26 mouse cellular contexts compared by ENCODE assay signal in the genomic region with DNA sequence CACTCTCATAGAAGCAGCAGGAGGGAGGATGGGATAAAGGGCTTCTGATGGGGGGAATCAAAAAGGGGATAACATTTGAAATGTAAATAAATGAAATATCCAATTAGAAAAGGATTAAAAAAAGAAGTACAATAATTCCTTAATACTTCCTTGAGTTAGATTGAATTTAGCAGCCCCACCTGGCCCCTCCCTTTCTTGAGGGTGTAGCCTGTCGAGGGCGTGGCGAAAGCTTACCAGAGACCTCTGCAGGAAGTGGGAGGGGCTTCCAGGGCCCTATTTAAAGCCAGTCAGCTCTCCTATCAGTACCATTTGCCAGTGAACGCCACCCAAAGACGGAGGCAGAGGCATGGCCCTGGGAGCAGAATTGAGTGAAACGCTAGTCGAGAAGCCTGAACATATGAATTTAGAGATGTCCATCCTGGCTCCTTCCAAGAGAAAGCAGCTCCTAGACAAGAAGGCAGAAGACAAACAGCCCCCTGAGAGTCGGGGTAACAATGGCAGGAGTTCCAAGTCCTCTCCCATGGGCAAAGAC. TPM values are rescaled to one million over a fixed set of nuclear protein-coding genes. Genes with fewer than 3 reads are reported as not detected.
DNase-seq lines count a peak whose midpoint lies in the region; ATAC-seq lines count a peak whose summit lies in the region.
"Not testable (repeated sequence)": the region's sequence is repeated elsewhere in the genome, so short reads cannot be mapped to it uniquely, and the experiment has no call there.
"Had no signal": no experiment of that assay in that cellular context is flagged by ENCODE, and none has a peak within 500 bp of the region (broad histone marks: within the 10 kb centered on the region; RNA-seq: fewer than 3 reads in every experiment).

Gene Gm47996, plus strand, starts transcription at position 308 of the 532 bp plus-strand sequence.

- not testable (repeated sequence) for H3K9me3 ChIP-seq in liver, embryonic 13.5 days (replicated peaks)

- H3K27me3 ChIP-seq in liver, embryonic 13.5 days, result not testable (repeated sequence)

- H3K27ac ChIP-seq in liver, embryonic 13.5 days, result not testable (repeated sequence)

- H3K36me3 ChIP-seq in liver, embryonic 13.5 days, result not testable (repeated sequence)

- H3K4me1 ChIP-seq in liver, embryonic 13.5 days (replicated peaks), result peaks cover 23% of the 10 kb centered on the region

- WGBS in liver, embryonic 13.5 days (ENCODE audit: insufficient replicate concordance), result 52% methylated on average over 4 of the region's 8 CpGs

- peak; percentile 86 for ATAC-seq in erythroid progenitor cell, adult 5-6 weeks (replicated peaks; ENCODE audit: low FRiP score, poor library complexity, severe bottlenecking)
- not testable (repeated sequence) for ATAC-seq in liver, embryonic 13.5 days (ENCODE audit: low read depth)
- 0 out of 2 replicates have a peak, but pooled peaks have one; percentile 38 for ATAC-seq in megakaryocyte, adult 5-6 weeks (ENCODE audit: poor library complexity, severe bottlenecking)

- H3K4me3 ChIP-seq in liver, embryonic 13.5 days (replicated peaks), result not testable (repeated sequence)

- peak; percentile 11 for DNase-seq in T-cell, adult 2 months (ENCODE audit: low spot score)
- peak; percentile 80 for DNase-seq in liver, embryonic 13.5 days
- DNase-seq in natural killer cell, adult 2 months (ENCODE audit: low spot score in 2 of 2), result peak; percentile 13 to 24
- DNase-seq in spleen, postnatal 14 days (ENCODE audit: low spot score in 2 of 2), result peak; percentile 17 to 27
- DNase-seq in thymus, postnatal 10 days (ENCODE audit: low spot score in 2 of 2), result peak; percentile 6 to 12
- peak; percentile 15 to 17 for DNase-seq in thymus, postnatal 36 days

- not testable (repeated sequence) for H3K4me2 ChIP-seq in liver, embryonic 13.5 days

- H3K9ac ChIP-seq in liver, embryonic 13.5 days, result not testable (repeated sequence)

RNA-seq across cellular contexts. Expression of gene Gm47996, which starts in this region (rescaled TPM):
- not detected in 2 replicates for total RNA-seq in erythroid progenitor cell, adult 5-6 weeks (2015; ENCODE audit: low replicate concordance)
- not detected in 2 replicates for total RNA-seq in erythroid progenitor cell, adult 5-6 weeks (2017; ENCODE audit: low replicate concordance)
- 0.36 and 0.63 TPM in 2 replicates for polyA plus RNA-seq in liver, embryonic 13.5 days (2015; fragmentation: Nextera tagmentation; extraction: Ambion mirVana)
- not detected in 2 replicates for total RNA-seq in megakaryocyte, adult 5-6 weeks (2015)
- total RNA-seq in megakaryocyte, adult 5-6 weeks (2017), result not detected in 2 replicates
- total RNA-seq: adrenal gland, adult 8-10 months; adrenal gland, postnatal 25 days; heart, adult 2 months; heart, postnatal 14 days; heart, postnatal 4 days; hindbrain, postnatal 0 days; MEL had no signal
- polyA plus RNA-seq: activated CD4-positive, CD25-positive, alpha-beta regulatory T cell, adult 4 months; C2C12; CD4-positive, CD25-positive, alpha-beta regulatory T cell, adult 4 months; embryonic facial prominence, embryonic 11.5 days; embryonic facial prominence, embryonic 14.5 days; forebrain, embryonic 12.5 days; forebrain, embryonic 15.5 days; heart, adult 2 months; heart, embryonic 10.5 days; heart, embryonic 13.5 days; heart, embryonic 16.5 days; hindbrain, embryonic 14.5 days; hindbrain, postnatal 0 days had no signal

Comparison
In these comparisons a context has a peak if more than half of its experiments do, and no peak if none do; other contexts are left out.
1. Peak in ATAC-seq in erythroid progenitor cell, adult 5-6 weeks; RNA of the gene not detected or under 1 TPM.
2. Peak in DNase-seq in liver, embryonic 13.5 days; RNA of the gene not detected or under 1 TPM.
3. Peak in ATAC-seq in megakaryocyte, adult 5-6 weeks; RNA of the gene not detected or under 1 TPM.
4. DNase-seq: peak in every context shown above with its lines; median percentile 80 in liver, embryonic 13.5 days; 22 in spleen, postnatal 14 days; 18 in natural killer cell, adult 2 months; 16 in thymus, postnatal 36 days; 11 in T-cell, adult 2 months; 9 in thymus, postnatal 10 days.